Mouse (Mus musculus) adrenal gland, adult 2 months (tissue): ENCODE measurements at regions not wholly inside any gene's neighbourhood (a gene's known extent, or its start where the extent isn't known, plus 50 kb on each side); places are given as distances from the start of the nearest gene placed in this dataset.
A peak's percentile ranks its signal among the peaks of the same experiment; 100 is the strongest.

Source experiments
- DNase-seq: peaks from one replicate; pipeline ENCODE4 v3.0.0; 2021

DNA sequence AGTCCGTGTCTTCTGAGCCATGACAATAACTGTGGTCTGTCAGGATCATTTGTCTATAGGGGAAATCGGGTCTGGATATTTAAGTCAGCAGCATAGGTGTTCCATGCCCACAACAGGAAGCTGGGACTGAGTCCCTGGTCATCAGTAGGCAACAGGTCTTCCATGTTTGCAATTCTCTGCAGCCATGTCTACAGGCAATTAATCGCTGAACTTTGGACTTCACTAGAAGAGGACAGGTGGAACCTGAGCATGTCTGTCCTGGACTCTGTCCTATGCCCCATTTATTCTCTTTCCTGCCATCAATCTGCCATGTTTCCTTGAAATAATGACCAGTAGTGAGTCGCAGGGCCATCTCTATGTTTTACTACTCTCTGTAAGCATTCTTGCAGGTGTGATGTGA, 54.9 kb downstream of the Cyp2d40 start:
- DNase-seq, result no peak

DNA sequence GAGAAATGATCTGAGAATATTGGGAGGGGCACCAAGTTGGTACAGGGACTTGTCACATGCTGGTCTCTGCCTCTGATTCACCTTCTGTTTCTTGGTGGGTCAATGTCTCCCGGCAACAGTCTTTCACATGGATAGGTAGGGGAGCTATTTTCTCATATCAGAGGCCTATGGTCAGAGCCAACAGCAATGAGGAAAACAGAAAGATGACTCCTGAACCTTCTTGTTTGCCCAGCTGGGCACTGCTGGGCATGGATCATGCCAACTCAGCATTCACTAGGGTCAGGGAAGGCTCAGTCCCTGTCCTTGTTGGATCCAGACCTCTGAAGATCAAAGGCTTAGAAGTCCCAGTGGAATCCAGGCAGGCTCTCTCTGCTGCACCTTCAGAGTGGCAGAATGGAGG, 56.1 kb downstream of the Cyp2d40 start:
- DNase-seq, result peak; percentile 9

DNA sequence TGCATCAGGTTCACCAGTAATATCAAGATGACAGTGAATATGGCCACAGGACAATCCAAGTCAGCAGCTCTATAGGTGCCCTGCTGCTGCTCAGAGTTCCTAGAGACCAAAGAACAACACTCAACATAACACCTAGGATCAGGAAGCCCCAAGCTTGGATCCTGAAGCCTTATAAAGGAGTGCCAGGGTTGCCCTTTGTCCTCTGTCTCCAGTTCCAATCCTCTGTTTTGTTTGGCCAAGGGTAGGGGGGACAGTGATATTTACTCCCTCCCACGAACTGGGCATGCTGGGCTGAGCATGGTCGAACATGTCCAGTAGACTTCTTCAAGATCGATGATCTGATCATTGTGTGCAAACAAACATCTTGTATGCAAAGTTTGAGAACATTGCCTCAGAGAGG, 56.8 kb downstream of the Cyp2d40 start:
- peak; percentile 13 for DNase-seq

DNA sequence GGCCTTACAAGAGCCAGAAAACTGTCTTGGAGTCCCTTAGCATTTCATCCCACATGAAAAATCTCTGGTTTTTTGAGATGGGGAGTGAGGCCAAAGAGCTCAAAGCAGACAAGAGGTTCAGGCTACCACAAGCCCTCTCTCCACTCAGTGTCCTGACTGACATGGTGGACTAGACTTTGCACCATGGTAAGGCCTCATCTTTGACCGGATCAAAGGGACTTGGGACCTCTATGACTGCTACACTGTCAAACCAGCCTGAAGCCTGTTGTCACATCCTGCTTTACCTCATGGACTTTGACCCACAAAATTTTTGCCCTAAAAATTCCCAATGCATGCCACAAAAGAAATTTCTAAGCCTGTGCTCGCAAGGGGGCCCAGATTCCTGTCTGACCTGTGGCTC, 57.3 kb downstream of the Cyp2d40 start:
- DNase-seq, result no peak

DNA sequence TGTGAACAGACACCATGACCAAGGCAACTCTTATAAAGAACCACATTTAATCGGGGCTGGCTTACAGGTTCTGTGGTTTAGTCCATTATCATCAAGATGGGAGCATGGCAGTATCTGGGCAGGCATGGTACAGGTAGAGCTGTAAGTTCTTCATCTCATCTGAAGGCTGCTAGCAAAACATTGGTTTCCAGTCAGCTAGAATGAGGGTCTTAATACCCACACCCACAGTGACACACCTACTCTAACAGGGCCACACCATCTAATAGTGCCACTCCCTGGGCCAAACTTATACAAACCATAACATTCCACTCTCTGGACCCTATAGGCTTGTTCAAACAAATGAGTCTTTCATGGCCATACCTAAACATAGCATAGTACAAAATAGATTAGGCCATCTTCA, 61.9 kb downstream of the Cyp2d40 start:
- no peak for DNase-seq

DNA sequence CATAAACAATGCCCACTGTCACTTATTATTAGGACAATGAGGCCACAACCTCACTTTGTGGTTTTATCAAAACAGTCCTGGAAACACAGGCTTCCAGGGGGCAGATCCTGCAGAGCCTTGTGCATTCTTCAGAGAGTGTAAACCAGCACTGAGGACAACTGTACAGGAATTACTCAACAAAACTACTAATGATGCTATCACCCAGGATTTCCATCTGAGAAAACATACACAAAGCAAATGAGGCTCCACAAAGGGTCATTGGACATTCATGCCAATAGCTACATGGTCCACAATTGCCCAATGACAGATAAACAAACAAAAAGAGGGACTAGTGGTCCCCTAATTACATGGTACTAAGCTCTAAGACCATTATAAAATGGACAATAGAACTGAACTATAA, 68.2 kb downstream of the Cyp2d40 start:
- no peak for DNase-seq

DNA sequence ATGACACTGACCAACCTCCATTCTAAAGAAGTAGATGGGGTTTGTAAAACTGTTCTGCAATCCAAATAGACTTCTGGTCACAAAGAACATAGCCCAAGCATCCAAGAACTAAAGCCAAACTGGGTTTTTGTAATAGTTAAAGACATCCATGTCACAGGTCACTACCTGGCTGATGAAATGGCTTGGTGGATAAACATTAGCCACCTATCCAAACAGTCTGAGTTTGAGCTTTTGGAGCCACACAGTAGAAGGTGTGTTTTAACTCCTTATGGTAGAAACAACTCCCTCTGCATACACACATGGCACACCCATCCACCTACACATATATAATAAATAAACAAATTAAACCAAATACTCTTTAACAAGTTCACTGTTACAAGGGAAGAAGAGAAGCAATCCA, 68.7 kb downstream of the Cyp2d40 start:
- no peak for DNase-seq

DNA sequence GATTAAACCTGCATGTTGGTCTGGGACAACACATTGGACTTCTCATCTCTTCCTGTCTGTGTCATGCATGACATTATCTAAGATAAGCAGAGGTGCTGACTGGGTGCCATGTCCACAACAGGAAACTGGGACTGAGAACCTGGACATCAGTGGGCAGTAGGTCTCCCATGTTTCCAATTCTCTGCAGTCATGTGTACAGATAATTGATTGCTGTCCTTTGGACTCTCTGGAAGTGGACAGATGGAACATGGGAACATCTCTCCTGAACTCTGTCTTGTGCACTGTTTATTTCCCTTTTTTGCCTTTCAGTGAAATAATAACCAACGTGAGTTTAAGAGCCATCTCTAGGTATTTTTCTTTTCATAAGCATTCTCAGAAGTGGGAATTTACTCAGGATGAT, 69.5 kb downstream of the Cyp2d40 start:
- no peak for DNase-seq

DNA sequence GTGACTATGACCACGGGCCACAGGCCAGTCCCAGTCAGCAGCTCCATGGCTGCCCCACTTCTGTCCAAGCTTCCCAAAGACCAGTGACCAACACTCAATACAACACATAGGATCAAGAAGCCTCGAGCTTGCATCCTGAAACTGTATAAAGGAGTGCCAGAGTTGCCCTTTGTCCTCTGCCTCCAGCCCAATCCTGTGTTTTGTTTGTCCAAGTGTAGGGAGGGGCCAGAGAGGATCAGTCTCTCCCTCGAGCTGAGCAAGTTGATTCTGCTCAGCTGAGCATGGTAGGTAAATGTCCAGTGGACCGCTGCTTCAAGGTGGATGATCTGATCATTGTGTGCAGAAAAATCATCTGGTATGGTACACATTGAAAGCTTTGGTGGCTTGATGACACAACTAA, 71.0 kb downstream of the Cyp2d40 start:
- no peak for DNase-seq
